Mouse (Mus musculus) limb, embryonic 15.5 days (tissue): Measurements from ENCODE around the gene Sat1. TPM values are rescaled to one million over a fixed set of nuclear protein-coding genes. Genes with fewer than 3 reads are reported as not detected.

Source experiments
- polyA plus RNA-seq: library from polyadenylated mRNA; unstranded; fragments of >200 nt; fragmentation: Nextera tagmentation; extraction: Ambion mirVana; gene quantifications from 2 replicates; pipeline ENCODE4 v1.2.1, GENCODE M21; 2015

The Sat1 gene
- polyA plus RNA-seq, 1 experiment from 2014 or later = 152 TPM

Other genes with a start within 250 kb of the Sat1 start
- gene Magea8, start 220.6 kb downstream of the Sat1 start, polyA plus RNA-seq = not detected in 2 replicates
- not detected in 2 replicates for gene Magea5, start 153.3 kb downstream of the Sat1 start, polyA plus RNA-seq
- gene Magea1, start 126.7 kb downstream of the Sat1 start, polyA plus RNA-seq = not detected in 2 replicates
- not detected in 2 replicates for gene Magea2, start 122.8 kb downstream of the Sat1 start, polyA plus RNA-seq
- gene Cldn34b2, start 88.0 kb downstream of the Sat1 start, polyA plus RNA-seq = not detected in 2 replicates
- gene Acot9, start 46.0 kb upstream of the Sat1 start, polyA plus RNA-seq = 58.1 and 61.6 TPM in 2 replicates
- gene Prdx4, start 124.3 kb upstream of the Sat1 start, polyA plus RNA-seq = 306 and 308 TPM in 2 replicates